Mouse (Mus musculus): ENCODE data around the gene Mtfmt.
A peak's percentile ranks its signal among the peaks of the same experiment; 100 is the strongest.

Mtfmt gene

DNA sequence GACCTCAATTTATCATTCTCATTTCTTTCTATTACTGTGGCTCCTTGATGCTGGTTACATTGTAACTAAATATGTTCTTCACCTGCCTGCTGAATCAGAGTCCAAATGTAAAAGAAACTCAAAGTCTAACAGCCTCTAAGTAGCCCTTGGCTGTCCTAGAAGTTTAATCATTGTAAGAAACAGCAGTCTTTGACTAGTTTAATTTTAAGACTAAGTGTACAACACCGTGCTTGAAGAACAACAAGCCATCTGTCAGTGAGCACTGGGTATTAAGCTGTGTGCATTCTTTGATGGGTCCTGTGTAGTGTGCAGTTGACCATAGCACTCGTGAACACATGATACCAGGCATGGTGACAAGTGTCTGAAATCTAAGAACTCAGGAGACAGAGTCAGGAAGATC, 8.1 kb upstream of the Mtfmt start:
- no peak for DNase-seq (ENCODE audit: low spot score in 2 of 2)

DNA sequence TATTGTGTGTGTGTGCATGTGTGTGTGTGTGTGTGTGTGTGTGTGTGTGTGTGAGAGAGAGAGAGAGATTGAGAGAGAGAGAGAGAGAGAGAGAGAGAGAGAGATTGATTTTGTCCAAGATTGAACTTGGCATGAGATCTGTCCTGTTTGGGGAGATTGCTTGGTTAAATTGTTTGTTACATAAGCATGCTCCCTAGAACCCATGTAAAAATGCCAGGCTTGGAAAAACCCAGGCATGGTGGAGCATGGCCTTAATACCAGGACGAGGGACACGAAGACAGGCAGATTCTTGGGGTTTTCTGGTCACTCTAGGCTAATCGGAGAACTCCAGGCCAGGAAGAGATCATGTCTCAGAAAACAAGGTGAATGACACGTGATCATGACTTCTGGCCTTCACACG, 7.6 kb upstream of the Mtfmt start:
- no peak for DNase-seq (ENCODE audit: low spot score in 2 of 2)

DNA sequence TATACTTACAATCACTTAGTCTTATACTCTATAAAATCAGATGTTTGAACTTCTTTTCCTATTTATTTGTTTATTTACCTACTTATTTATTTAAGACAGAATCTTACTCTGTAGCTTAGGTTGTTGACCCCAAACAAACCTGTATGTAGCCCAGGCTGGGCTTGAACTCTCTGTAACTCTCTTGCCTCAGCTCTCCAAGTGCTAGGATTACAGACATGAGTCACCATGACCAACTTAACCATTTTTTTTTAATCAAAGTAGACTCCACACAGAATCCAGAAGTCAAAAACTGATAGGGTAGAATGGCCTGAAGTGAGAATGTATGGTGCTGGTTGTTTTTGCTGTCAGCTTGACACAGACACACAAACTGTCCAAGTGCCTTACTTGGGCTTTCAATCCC, 5.2 kb upstream of the Mtfmt start:
- no peak for DNase-seq (ENCODE audit: low spot score in 2 of 2)

DNA sequence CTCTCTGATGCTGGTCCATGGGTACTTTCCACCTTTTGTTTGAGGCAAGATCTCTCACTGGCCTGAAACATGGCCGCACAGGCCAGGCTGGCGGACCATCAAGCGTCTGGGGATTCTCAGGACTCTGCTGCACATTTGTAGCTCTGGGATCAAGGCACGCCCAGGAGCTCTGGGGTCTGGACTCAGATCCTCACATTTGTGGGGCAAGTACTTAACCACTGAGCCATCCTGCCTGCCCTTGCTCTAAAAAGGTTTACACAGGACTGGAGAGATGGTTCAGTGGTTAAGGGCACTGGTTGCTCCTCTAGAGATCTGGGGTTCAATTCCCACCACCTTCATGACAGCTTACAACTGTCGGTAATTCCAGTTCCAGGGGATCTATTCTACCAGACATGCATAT, 4.7 kb upstream of the Mtfmt start:
- no peak for DNase-seq (ENCODE audit: low spot score in 2 of 2)

DNA sequence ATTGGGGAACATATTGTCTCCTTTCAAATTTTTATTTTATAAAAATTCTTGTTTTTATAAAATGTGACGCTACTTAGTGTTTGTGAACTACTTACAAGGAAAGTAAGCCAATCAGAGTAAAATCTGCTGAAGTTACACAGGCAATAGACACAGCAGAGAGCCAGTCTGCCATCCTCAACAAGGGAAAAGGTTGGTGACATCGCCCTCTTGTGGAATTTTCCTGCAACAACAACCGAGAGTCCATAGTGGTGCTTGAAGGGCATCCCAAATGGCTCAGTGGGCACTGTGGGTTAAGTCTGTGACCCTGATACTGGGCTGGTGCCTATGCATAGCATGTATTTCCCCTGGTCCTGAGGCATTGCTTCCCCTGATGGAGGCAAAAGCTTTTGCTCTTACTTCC, 3.3 kb upstream of the Mtfmt start:
- peak; percentile 80 to 93 for DNase-seq (ENCODE audit: low spot score in 2 of 2)

DNA sequence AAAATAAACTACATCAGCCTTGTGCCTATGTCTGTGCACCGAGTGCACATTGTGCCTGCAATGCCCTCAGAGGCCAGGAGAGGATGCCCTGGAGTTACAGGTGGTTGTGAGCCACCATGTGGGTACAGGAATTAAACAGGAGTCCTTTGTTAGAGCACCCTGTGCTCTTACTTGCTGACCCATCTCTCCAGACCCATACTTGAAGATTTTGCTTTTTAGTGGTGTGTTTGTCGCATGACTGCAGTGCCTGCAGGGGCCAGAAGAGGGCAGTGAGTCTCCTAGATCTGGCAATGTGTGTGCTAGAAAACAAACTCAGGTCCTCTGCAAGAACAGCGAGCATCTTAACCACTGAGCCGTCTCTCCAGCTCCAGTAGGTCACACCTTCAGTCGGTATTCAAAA, 1.4 kb upstream of the Mtfmt start:
- peak; percentile 72 to 88 for DNase-seq (ENCODE audit: low spot score in 2 of 2)

DNA sequence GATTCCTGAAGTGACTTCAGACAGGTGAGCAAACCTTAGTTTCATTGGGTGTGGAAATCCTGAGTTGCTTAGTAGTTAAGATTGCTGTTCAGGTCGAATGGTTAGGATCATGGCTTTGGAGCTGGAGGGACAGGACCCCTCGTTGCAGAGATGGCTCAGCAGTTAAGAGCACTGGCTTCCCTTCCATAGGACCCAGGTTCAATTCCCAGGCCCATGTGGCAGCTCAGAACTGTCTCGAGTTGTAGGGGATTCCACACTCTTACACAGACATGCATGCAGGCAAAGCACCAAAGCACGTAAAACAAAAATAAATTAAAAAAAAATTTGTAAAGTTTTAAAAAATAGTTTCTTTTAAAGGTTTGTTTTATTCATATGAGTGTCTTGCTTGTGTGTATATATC, 371 bp upstream of the Mtfmt start:
- DNase-seq (ENCODE audit: low spot score in 2 of 2): no peak

DNA sequence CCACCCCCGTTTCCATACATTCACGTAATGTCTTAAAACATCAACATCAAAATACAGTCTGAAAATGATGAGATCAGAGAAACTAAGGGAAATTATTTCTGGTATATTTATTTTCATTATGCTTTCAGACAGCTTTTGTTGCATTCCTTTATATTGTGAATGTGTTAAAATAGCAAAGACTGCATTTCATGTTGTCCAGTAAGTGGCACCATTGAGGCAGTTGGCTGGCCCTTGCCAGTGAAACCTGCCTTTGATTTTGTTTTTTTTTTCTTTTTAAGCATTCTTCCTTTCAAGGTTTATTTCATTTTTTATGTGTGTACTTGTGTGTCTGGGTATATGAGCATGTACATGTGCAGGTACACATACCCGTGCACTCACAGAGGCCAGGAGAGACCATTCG, 9.1 kb downstream of the Mtfmt start:
- DNase-seq (ENCODE audit: low spot score in 2 of 2): no peak

DNA sequence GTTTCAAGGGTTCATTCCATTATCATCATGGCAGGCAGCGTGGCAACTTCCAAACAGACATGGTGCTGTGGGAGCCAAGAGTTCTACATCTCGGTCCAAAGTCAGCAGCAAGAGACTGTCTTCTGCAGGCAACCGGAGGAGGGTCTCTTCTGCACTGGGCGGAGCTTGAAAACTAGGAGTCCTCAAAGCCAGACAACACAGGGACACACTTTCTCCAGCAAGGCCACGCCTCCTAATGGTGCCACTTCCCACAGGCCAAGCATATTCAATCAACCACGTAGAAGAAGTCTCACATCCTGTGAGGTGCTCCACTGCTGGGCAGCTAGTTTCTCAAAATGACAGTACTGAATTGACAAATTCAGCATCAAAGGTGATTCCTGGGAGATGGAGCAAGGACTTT, 12.4 kb downstream of the Mtfmt start:
- DNase-seq (ENCODE audit: low spot score in 2 of 2): no peak

DNA sequence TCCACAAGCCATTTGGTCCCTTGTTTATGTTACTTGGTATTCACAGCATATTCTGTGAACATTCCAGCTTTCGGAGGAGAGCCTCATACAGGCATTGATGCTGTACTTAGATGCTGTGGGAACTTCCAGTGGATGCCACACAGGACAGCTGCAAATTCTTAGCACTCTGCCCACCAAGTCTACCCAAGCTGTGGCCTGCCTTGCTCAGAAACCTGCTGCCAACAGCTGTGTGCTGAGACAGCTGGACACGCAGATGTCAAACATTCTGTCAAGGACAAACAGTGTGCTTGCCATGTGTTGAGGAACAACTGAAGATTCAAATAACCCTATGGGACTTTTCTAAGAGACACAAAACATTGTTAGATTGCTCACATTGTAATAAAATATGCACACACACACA, 23.4 kb downstream of the Mtfmt start:
- DNase-seq (ENCODE audit: low spot score in 2 of 2): no peak

DNA sequence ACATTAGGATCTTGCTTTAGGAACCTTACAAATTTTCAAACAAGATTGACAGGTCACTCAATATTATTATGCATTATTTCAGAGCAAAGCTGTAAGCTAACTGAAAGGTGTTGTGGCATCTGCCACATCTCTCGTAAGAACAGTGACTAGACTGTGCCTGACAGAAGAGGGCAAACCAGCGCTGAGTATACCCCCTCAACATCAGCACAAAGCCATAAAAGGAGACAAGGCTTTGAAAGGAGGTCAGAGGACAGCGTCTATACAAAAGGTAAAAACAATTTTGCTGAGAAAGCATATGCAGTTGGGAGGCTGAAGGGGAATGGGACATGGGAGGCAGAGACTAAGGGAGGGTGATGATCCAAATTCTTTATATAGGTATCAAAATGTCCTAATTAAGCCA, 24.6 kb downstream of the Mtfmt start:
- DNase-seq (ENCODE audit: low spot score in 2 of 2): no peak

DNA sequence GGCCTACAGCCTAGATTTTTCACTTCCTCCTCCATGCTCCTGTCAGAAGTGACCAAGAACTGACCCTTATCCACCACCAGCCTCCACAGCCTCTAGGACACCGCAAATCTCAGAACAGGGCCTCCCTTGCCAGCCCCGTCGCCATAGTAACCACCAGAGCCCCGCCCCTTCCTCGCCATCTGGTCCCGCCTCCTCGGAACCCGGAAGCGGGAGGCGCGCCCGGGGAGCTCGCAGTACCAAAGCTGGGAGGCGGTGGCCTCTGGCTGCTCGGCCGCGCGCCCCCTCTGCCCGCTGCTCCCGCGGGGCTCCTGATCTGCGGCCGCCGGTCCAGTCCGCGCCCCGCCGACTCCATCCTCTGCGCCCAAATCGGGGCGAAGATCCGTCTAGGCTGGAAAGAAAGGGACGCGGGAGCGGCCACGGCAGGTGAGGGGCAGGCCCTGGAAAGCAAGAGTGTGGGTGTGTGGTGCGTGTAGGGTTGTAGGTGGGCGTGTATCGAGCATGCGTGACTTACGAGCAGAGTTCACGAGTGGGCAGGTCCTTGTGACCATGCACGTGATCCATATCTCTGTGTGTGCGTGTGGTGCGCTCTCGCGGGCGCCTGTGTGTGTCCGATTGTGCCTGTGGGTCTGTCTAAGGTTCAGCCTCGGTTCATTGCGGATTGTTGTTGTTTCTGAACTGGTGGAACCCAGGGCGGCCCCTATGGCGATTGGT, 25.3 kb downstream of the Mtfmt start, which contains the start of gene Spg21:
TSS of gene Spg21 (plus strand) at position 216 of the 711 bp plus-strand sequence.
- DNase-seq (ENCODE audit: low spot score in 2 of 2): peak; percentile 95 to 97

DNA sequence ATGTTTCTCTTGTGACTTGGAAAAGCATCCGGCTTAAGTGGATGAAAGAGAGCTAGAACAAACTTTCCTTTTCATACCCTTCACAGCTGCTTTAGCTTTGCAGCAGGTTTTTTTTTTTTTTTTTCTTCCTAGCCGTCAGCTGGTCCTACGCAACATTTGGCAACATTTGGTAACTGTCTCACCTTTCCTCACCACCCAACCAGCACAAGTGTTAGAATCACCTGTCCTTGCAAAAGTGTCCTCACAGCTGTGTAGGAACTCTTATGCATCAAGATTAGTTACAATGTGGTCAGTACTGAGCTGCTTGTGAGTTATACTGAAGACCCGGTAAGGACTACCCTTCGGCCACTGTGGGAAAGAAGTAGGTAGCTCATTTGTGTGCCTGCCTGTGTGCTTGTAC, 27.0 kb downstream of the Mtfmt start:
- DNase-seq (ENCODE audit: low spot score in 2 of 2): no peak

DNA sequence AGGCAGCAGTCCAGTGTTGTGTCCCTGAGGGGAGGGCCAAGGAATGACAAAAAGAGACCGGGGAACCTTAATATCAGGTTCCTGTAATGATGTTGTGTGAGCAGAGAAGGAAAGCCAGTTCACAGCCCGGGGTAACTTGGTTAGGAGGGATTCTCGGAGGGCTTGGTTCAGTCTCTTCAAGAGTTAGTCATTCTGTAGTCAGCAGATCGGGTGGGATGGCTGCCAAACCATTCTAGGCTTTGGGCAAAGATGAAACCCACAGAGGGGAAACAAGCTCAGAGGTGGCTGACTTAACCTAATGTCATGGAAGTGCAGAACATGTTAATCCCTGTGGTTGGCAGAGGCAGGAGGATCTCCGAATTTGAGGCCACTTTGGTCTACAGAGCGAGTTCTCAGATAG, 28.6 kb downstream of the Mtfmt start:
- DNase-seq (ENCODE audit: low spot score in 2 of 2): no peak

DNA sequence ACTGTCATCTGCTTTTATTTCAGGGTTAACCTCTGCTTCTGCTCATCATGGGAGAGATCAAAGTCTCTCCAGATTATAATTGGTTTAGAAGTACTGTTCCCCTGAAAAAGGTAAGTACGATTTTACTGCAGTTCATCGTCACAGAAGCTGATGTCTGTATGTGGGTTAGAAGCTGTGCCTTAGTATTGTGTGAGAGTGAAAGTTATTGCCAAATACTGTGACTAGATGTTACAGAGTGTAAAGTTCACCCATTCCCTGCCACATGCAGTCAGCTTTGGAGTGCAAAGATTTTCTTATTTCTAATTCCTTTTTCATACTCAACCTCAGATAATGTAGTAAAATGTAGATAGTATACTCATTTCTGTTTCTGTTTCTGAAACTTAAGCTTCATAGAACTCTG, 29.7 kb downstream of the Mtfmt start:
- no peak for DNase-seq (ENCODE audit: low spot score in 2 of 2)

DNA sequence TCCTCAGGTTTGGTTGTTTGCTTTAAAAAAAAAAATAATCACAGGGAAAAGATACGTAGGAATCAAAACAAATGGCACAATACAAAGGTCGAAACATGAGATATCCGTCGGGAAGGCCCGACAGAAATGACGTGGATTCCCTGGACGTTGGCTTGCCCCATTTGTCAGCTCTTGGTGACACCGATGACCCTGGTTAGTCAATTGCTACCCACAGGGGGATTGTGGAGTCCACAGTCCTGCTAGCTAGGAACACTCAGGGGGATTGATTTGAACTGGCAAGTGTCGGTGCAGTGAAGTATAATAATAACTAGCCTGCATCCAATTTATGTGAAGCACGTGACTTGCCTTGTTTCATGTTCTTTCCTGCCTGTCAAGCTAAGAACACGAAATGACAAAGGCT, 32.1 kb downstream of the Mtfmt start:
- no peak for DNase-seq (ENCODE audit: low spot score in 2 of 2)

DNA sequence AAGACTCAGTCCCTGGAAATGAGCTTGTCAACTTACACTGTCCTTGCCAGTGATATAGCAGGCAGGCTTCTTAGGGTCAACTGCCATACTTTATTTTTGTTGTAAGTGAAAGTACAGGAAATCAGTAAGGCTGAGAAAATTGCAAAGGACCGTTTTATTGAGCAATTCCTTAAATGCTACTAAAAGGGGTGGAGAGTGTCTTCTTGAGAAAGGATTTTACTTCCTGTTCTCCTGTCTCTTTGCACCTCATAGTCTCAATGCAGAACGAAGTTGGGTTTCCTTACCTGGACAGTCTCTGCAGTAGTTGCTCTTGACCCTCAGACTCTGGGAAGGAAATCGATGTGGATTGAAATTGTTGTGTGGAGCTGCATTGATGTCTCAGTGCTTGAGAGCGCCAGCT, 37.2 kb downstream of the Mtfmt start:
- no peak for DNase-seq (ENCODE audit: low spot score in 2 of 2)

DNA sequence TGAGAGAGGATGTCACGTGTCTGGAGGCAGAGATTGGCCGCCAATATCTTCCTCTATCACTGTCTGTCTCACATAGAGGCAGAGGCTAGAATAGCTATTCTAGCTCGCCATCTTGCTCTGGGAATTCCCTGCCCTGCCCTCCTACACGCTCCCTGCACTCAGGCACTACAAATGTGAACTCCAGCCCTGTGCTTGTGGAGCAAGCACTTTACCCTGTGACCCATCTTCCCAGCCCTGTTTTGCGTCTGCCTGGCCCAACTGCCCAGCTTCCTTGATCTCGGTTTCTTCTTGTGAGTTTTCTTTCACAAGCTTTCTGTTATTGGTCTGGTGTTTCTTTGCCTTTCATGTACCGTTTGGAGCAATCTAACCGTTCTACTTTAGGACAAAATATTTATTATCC, 43.6 kb downstream of the Mtfmt start:
- DNase-seq (ENCODE audit: low spot score in 2 of 2): no peak

DNA sequence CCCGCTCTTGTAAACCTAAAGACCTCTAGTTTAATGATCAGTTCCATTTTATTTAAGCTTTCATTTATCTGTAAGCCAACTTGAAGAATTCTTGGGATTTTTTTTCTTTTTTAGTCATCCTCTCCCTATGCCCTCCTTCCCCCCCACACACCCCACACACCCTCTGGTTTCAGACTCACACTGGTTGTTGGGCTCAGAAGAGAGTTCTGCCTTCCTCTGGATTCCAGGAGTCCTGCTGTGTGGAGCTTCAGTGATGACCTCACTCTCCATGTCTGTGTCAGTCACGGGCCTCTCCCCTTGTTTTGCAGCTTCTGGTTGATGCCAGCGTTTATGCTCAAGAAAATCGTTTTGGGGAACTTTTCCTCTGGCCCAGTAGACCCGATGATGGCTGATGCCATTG, 44.5 kb downstream of the Mtfmt start:
- no peak for DNase-seq (ENCODE audit: low spot score in 2 of 2)

DNA sequence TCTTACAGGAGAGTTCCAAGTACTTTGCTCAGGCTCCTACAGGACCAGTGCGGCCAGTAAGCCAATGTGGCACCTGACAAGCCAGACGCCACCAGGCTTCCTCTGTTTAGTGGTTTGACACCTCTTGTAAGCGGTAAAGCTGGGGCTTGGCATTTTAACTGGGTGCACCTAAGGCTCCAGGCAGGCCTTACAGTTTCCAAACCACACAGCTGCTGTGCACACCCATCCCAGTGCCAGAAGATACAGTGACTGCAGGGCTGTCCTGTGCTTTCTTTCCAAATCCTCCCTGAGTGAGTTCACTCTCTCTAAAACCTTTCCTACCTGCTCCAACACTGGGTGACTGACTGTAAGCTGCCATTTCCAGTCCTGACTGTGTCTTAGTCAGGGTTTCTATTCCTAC, 55.9 kb downstream of the Mtfmt start:
- no peak for DNase-seq (ENCODE audit: low spot score in 2 of 2)

DNA sequence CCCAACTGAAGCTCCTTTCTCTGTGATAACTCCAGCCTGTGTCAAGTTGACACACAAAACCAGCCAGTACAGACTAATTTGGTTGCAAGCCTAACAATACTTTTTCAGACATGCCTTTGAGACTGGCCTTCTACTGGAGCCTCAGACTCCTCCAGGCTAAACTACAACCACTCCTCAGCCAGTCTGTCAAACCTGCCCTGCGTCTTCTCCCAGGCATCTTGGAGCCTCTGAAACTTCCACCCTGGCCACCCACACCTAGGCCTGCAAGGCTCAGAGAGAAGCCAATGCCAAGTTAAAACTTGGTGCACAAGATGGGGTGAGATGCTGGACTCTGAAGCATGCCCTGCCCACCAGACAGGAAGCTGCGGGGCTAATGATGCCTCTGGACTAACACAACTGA, 56.8 kb downstream of the Mtfmt start:
- no peak for DNase-seq (ENCODE audit: low spot score in 2 of 2)

DNA sequence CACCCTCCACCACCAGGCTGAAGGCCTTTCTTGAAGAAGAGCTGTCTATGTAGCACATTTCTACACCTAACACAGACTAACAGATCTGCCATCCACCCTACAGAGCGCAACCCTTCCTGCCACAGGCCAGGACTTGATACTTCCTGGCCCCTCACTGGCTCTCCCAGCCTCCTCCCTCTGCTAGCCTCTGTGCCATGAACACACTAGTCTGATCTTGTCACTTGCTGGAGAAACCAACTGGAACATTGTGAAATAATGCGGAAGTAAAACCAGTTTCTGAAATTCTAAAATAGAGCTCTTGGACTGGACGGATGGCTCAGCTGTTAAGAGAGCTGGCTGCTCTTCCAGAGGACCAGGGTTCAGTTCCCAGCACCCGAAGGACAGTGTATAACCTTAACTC, 57.3 kb downstream of the Mtfmt start:
- DNase-seq (ENCODE audit: low spot score in 2 of 2): no peak

DNA sequence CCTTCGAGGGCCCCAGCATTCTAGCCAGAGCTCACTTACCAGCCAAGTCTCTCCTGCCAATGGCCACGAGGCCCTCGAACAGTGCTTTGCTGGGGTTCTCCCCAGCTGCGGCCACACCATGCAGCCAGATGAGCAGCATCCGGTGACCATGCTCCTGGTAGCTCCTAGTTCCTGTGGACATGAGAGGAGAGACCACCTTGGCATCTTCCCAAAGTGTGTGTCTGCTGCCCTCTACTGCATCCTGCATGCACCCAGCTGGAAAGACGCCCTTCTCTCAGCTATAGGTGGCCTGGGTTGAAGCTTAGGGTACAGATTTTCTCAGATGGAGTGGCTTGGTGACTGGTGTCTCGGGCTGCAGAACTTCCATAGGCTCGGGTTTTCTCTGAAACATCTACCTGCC, 66.6 kb downstream of the Mtfmt start:
- DNase-seq (ENCODE audit: low spot score in 2 of 2): no peak

Measured in spleen, postnatal 4 days (tissue).